Mouse (Mus musculus): Measurements from ENCODE around the gene Lpar2. TPM values are rescaled to one million over a fixed set of nuclear protein-coding genes. Genes with fewer than 3 reads are reported as not detected.
A peak's percentile ranks its signal among the peaks of the same experiment; 100 is the strongest.

The Lpar2 gene
- under 1 TPM in 1 of 2 experiments, not detected in 1; 0.14 TPM for total RNA-seq (2021)
- long read RNA-seq, experiment 1 = 0 reads
- long read RNA-seq, experiment 2 = 0 reads

- DNase-seq = peak; percentile 30
- intact Hi-C loops (cut with DNase I) = no loop called here
- 0 out of 2 replicates have a peak within 1 kb of the TSS, but pooled peaks have one; percentile 16 for H3K27ac ChIP-seq
- TF ChIP-seq CTCF (IDR thresholded peaks at IDR 0.05) = no peak
- peak within 1 kb of the TSS; percentile 70 for H3K4me3 ChIP-seq
These were observed at the start of gene Lpar2 for GRCm38 (mm10) chr8:69822386-69823191. Gene Lpar2 (plus strand): TSS chr8:69822429.

GRCm38 (mm10) chr8:69774503-69775148 lies 47.6 kb upstream of the Lpar2 start, which contains the start of gene Gm20422:
Gene Gm20422 (minus strand): TSS chr8:69774886.
- DNase-seq = peak; percentile 91
- TF ChIP-seq CTCF (IDR thresholded peaks at IDR 0.05) = no peak
- Histone ChIP-seq H3K4me3 (peak within 1 kb of the TSS; percentile 84), H3K27ac (peak within 1 kb of the TSS; percentile 98)
- intact Hi-C loops (cut with DNase I) = loop anchor here (2.0 to 10.0 kb wide), 2 partner anchors 16 to 380 kb away; partner anchors contain the start of genes Atp13a1 and Zfp866

- intact Hi-C loops (cut with DNase I) = loop anchor here (2.0 to 10.0 kb wide), 2 partner anchors 16 to 380 kb away; partner anchors contain the start of genes Atp13a1 and Zfp866
- Histone ChIP-seq H3K4me3 (peak overlapping the region; percentile 84), H3K27ac (peak overlapping the region; percentile 98)
- no peak for TF ChIP-seq CTCF (IDR thresholded peaks at IDR 0.05)
- DNase-seq = no peak
These were observed 47.1 kb upstream of the Lpar2 start for GRCm38 (mm10) chr8:69775149-69775534.

DNA sequence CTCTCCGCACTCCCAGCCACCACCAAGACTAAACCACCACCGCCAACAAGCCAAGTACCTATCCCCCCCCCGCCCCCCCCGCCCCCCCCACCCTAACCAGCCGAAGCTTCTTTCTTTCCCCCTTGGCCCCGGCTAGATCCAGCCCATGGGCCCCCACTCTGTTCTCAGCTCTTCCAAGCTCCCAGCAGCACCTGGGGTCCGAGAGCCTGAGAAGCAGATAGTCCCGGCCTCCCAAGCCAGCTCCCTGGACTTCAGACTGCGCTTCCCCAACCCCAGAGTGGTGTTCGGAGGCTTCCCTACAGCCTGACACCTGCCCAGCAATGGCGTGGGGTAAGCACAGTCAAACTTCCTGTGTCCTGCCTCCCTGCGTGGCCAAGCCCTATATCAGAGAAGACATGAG lies 45.1 kb upstream of the Lpar2 start:
- intact Hi-C loops (cut with DNase I) = loop anchor here (10.0 kb wide), 1 partner anchor 382 kb away; no protein-coding TSS in a partner anchor
- DNase-seq = no peak
- no peak for TF ChIP-seq CTCF (IDR thresholded peaks at IDR 0.05)
- no peak overlapping the region for H3K4me3 ChIP-seq
- no peak overlapping the region for H3K27ac ChIP-seq

DNA sequence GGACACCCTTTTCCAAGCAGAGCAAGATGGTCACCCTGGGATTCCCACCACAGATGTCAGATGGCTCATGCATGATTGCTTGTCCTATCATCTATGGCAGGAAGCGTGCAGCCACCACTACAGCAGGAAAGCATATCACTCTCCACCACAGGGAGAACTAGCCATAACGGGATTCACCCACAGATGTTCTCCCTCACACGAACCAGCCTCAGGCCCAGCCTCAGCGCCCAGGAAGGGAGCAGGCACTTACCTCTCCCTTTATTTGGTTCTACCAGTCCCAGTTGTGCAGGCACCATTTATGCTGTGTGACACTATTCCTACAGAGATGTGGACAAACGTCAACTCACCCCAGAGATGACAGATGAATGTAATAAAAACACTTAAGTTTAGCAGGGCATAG lies 33.1 kb upstream of the Lpar2 start:
- H3K27ac ChIP-seq = no peak overlapping the region
- no peak for TF ChIP-seq CTCF (IDR thresholded peaks at IDR 0.05)
- intact Hi-C loops (cut with DNase I) = no loop called here
- DNase-seq = no peak
- H3K4me3 ChIP-seq = no peak overlapping the region

DNA sequence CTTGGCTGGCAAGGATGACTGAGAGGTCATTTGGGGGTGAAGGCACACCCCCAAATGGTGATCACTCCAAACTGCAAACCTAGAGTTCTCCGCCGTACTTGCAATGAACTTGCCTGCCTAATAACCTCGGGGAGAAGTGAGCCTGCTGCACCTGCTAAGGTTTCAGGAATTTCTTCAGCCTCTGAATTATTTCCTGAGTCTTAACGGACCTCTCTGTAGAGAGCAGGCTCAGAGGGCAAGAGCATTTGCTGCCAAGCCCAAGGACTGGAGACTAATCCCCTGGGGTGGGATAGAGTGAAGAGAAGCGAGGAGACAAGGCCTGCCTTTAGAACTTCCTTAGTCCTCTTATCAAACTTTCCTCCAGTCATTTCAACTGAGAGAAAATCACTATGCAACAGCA lies 32.5 kb upstream of the Lpar2 start:
- no peak for TF ChIP-seq CTCF (IDR thresholded peaks at IDR 0.05)
- intact Hi-C loops (cut with DNase I) = loop anchor here (2.0 to 5.0 kb wide), 2 partner anchors 15 to 72 kb away; partner anchors contain the start of gene Gm20422
- no peak overlapping the region for H3K4me3 ChIP-seq
- H3K27ac ChIP-seq = no peak overlapping the region
- no peak for DNase-seq

DNA sequence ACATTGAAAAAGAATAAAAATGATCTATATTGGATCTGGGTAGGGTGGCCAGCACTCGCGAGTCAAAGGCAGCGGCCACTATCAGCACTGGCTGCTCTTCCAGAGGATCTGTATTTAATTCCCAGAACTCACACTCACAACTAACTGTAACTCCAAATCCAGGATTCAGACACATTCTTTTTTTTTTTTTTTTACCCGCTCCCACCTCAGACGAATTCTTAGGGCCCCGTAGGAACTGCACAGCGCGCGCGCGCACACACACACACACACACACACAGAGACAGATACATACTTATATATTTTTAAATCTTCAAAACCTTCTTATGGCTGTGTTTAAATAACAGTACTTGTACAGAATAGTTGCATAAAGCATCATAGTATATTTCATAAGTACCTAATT lies 31.9 kb upstream of the Lpar2 start:
- Histone ChIP-seq H3K27ac (peak overlapping the region; percentile 89), H3K4me3 (peak overlapping the region; percentile 100)
- no peak for TF ChIP-seq CTCF (IDR thresholded peaks at IDR 0.05)
- DNase-seq = no peak
- intact Hi-C loops (cut with DNase I) = loop anchor here (2.0 to 5.0 kb wide), 2 partner anchors 16 to 73 kb away; partner anchors contain the start of gene Gm20422

DNA sequence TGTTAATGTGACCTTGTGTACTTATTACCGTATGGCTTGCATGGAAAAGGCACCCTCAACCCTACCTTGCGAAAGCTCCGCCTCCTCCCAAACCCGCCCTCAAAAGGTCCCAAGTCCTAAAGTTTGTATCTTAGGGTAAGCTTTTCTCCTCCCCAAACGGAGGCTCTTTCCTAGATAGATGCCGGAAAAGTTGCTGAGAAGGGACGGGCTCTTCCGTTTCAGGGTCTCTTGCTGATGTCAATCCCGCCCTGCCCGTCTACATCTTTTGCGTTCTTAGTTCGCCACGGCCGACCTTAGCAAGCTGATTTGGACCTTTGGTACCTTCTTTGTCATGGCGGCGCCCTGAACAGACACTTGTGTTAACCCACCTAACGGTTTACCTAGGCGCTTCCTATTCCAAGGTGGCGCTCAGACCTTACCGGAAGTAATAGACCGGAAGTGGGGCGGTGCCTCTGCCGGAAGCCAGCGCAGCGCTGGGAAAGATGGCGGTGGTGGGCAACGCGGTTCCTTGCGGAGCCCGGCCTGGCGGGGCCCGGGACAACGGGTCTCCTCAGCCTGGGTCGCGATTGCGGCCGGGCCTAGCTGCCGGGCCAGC lies 31.4 kb upstream of the Lpar2 start, which contains the start of the genes Atp13a1 and Zfp866:
Gene Atp13a1 (plus strand): TSS at position 391 of the 595 bp plus-strand sequence.
Gene Zfp866 (minus strand): TSS at position 406 of the 595 bp plus-strand sequence.
- intact Hi-C loops (cut with DNase I) = loop anchor here (2.0 to 5.0 kb wide), 2 partner anchors 16 to 74 kb away; partner anchors contain the start of gene Gm20422
- peak; percentile 92 for DNase-seq
- H3K27ac ChIP-seq = peak within 1 kb of the TSS; percentile 89
- TF ChIP-seq CTCF (IDR thresholded peaks at IDR 0.05) = no peak
- H3K4me3 ChIP-seq = peak within 1 kb of the TSS; percentile 100

DNA sequence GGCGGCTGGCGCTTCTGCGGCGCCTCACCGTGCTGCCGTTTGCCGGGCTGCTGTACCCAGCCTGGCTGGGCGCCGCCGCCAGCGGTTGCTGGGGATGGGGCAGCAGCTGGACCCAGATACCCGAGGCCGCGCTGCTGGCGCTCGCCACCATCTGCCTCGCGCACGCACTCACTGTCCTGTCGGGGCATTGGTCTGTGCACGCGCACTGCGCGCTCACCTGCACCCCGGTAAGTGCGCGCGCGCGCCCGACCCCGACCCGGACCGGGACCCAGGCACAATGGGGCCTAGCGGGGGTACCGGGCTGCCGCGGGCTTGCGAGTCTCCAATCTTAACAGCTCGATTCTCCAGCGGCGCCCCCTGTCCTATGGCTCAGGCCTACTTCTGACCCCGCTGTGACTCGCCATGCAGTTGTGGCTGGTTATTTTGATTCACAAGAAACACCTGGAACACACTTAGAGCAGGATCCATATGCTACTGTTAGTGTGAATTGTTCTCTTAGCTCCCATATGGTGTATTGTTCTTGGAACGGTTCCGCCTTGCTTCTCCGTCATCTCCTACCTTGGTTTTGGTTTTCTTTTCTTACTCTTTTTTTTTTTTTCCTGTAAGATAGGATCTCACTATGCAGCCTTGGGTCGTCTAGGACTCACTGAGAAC lies 30.7 kb upstream of the Lpar2 start:
- peak; percentile 59 for DNase-seq
- peak overlapping the region; percentile 89 for H3K27ac ChIP-seq
- intact Hi-C loops (cut with DNase I) = loop anchor here (2.0 to 5.0 kb wide), 2 partner anchors 17 to 74 kb away; partner anchors contain the start of gene Gm20422

GRCm38 (mm10) chr8:69793666-69794065 lies 28.6 kb upstream of the Lpar2 start:
- DNase-seq = no peak
- Histone ChIP-seq H3K4me3 (no peak overlapping the region), H3K27ac (no peak overlapping the region)
- TF ChIP-seq CTCF (IDR thresholded peaks at IDR 0.05) = no peak
- intact Hi-C loops (cut with DNase I) = loop anchor here (5.0 kb wide), 1 partner anchor 76 kb away; no protein-coding TSS in a partner anchor

More for the DNA sequence above, 30.7 kb upstream of the Lpar2 start:
- peak overlapping the region; percentile 100 for H3K4me3 ChIP-seq
- TF ChIP-seq CTCF (IDR thresholded peaks at IDR 0.05) = no peak

GRCm38 (mm10) chr8:69794096-69794495 lies 28.1 kb upstream of the Lpar2 start:
- intact Hi-C loops (cut with DNase I) = loop anchor here (5.0 kb wide), 1 partner anchor 77 kb away; no protein-coding TSS in a partner anchor
- no peak for DNase-seq
- H3K27ac ChIP-seq = no peak overlapping the region
- H3K4me3 ChIP-seq = no peak overlapping the region
- TF ChIP-seq CTCF (IDR thresholded peaks at IDR 0.05) = no peak
